Mouse (Mus musculus): ENCODE data around the gene Olfr514.

Olfr514 gene

GRCm38 (mm10) chr7:108825897-108826296 is at the start of gene Olfr514:
Olfr514 (minus strand) TSS chr7:108825997.
- DNase-seq (ENCODE audit: low spot score): no peak

- DNase-seq (ENCODE audit: low spot score): no peak
These were observed 46.5 kb upstream of the Olfr514 start, which contains the start of gene Olfr517 for GRCm38 (mm10) chr7:108872279-108872678. Olfr517 (minus strand) TSS chr7:108872379.

- DNase-seq (ENCODE audit: low spot score): no peak
These were observed 24.6 kb upstream of the Olfr514 start, which contains the start of gene Olfr516 for GRCm38 (mm10) chr7:108850429-108850828. Olfr516 (minus strand) TSS chr7:108850529.

- peak; percentile 12 for DNase-seq (ENCODE audit: low spot score)
These were observed 11.1 kb downstream of the Olfr514 start for GRCm38 (mm10) chr7:108814593-108815215.

- DNase-seq (ENCODE audit: low spot score): no peak
These were observed 28.4 kb downstream of the Olfr514 start for GRCm38 (mm10) chr7:108797205-108797933.
